Mouse (Mus musculus) stomach, embryonic 15.5 days (tissue): ENCODE results near the gene Immp2l. TPM values are rescaled to one million over a fixed set of nuclear protein-coding genes. Genes with fewer than 3 reads are reported as not detected.

Source experiments
- ATAC-seq: fragments of 200-750 bp; cut with Nextera tagmentation; 2 replicates; pipeline ENCODE4 v1.8.0; 2017; ENCODE audit warnings: low read depth, moderate number of reproducible peaks, moderate TSS enrichment; ENCODE audit not compliant: insufficient read depth, low FRiP score
- H3K27ac ChIP-seq: fragments of 300-500 bp; sonication (generic); 2 replicates; pipeline ENCODE4 v1.5.1; 2015; ENCODE audit warnings: mild to moderate bottlenecking, inconsistent platforms
- H3K27me3 ChIP-seq: fragments of 300-500 bp; sonication (generic); replicated peaks from 2 replicates; pipeline ENCODE4 v1.6.1; 2015; ENCODE audit warnings: inconsistent platforms
- H3K36me3 ChIP-seq: fragments of 300-500 bp; sonication (generic); 2 replicates; pipeline ENCODE4 v1.6.1; 2015; ENCODE audit warnings: inconsistent platforms
- H3K4me1 ChIP-seq: fragments of 300-500 bp; sonication (generic); 2 replicates; pipeline ENCODE4 v1.6.1; 2015; ENCODE audit warnings: inconsistent platforms
- H3K4me2 ChIP-seq: fragments of 300-500 bp; sonication (generic); 2 replicates; pipeline ENCODE4 v1.6.1; 2015; ENCODE audit warnings: mild to moderate bottlenecking, inconsistent platforms
- H3K4me3 ChIP-seq: fragments of 300-500 bp; sonication (generic); replicated peaks from 2 replicates; pipeline ENCODE4 v1.5.1; 2015; ENCODE audit warnings: inconsistent platforms
- H3K9ac ChIP-seq: fragments of 300-500 bp; sonication (generic); 2 replicates; pipeline ENCODE4 v1.6.1; 2015; ENCODE audit warnings: inconsistent platforms
- H3K9me3 ChIP-seq: fragments of 300-500 bp; sonication (generic); 2 replicates; pipeline ENCODE4 v1.6.1; 2016; ENCODE audit warnings: inconsistent platforms
- WGBS: fragments of 180-500 bp; shearing (Covaris S2); methylation state at CpG from one replicate; pipeline ENCODE4 v1.1.7; 2015; 5-methylcytosine and 5-hydroxymethylcytosine counted together
- polyA plus RNA-seq: library from polyadenylated mRNA; unstranded; fragments of >200 nt; fragmentation: Nextera tagmentation; extraction: Ambion mirVana; gene quantifications from 2 replicates; pipeline ENCODE4 v1.2.1, GENCODE M21; 2015

Gene Immp2l
- polyA plus RNA-seq, 1 experiment from 2014 or later: 15.6 TPM

- no peak overlapping the region for H3K4me2 ChIP-seq
- no peaks in the 10 kb centered on the region for H3K4me1 ChIP-seq
- WGBS: 72% methylated on average over 7 of the region's 7 CpGs
- H3K27me3 ChIP-seq: no peaks in the 10 kb centered on the region
- no peak overlapping the region for H3K27ac ChIP-seq
- H3K9me3 ChIP-seq: no peaks in the 10 kb centered on the region
- no peak overlapping the region for H3K4me3 ChIP-seq
- no peak for ATAC-seq
- H3K36me3 ChIP-seq: no peaks in the 10 kb centered on the region
- H3K9ac ChIP-seq: no peak overlapping the region
Observed at GRCm38 (mm10) chr12:41330988-41331671, 307.2 kb downstream of the Immp2l start.

GRCm38 (mm10) chr12:41345621-41346020 is 321.7 kb downstream of the Immp2l start:
- ATAC-seq: no peak
- Histone ChIP-seq H3K9me3 (no peaks in the 10 kb centered on the region), H3K36me3 (no peaks in the 10 kb centered on the region), H3K27ac (no peak overlapping the region), H3K27me3 (no peaks in the 10 kb centered on the region), H3K4me1 (no peaks in the 10 kb centered on the region), H3K4me2 (no peak overlapping the region), H3K9ac (no peak overlapping the region), H3K4me3 (no peak overlapping the region)
- 78% methylated on average over 4 of the region's 4 CpGs for WGBS

GRCm38 (mm10) chr12:41347494-41347893 is 323.6 kb downstream of the Immp2l start:
- Histone ChIP-seq H3K9me3 (no peaks in the 10 kb centered on the region), H3K4me3 (no peak overlapping the region), H3K36me3 (no peaks in the 10 kb centered on the region), H3K27me3 (no peaks in the 10 kb centered on the region), H3K9ac (no peak overlapping the region), H3K4me1 (no peaks in the 10 kb centered on the region), H3K27ac (no peak overlapping the region), H3K4me2 (no peak overlapping the region)
- ATAC-seq: no peak
- WGBS: 95% methylated on average over 2 of the region's 2 CpGs

DNA sequence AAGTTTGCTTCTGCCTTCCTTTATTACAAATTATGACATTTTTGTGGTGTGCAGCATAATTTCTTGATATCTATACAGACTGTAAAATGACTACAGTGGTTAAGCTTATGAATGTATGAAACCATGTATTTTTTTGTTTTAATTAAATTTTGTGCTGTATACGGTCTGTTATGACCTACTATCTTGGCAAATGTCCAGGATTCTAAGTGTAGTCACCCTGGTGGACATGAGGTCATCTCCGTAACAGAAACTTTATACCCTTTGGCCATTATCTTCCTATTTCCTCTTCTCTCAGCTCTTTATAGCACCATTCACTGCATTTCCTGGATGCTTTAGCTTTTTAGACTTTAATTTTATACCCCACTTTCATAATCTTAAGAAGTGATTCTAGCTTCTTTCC is 325.5 kb downstream of the Immp2l start:
- H3K4me3 ChIP-seq: no peak overlapping the region
- no peak overlapping the region for H3K9ac ChIP-seq
- no peak for ATAC-seq
- no peaks in the 10 kb centered on the region for H3K36me3 ChIP-seq
- H3K4me1 ChIP-seq: no peaks in the 10 kb centered on the region
- 55% methylated on average over 2 of the region's 2 CpGs for WGBS
- no peaks in the 10 kb centered on the region for H3K27me3 ChIP-seq
- no peak overlapping the region for H3K27ac ChIP-seq
- no peaks in the 10 kb centered on the region for H3K9me3 ChIP-seq
- H3K4me2 ChIP-seq: no peak overlapping the region

DNA sequence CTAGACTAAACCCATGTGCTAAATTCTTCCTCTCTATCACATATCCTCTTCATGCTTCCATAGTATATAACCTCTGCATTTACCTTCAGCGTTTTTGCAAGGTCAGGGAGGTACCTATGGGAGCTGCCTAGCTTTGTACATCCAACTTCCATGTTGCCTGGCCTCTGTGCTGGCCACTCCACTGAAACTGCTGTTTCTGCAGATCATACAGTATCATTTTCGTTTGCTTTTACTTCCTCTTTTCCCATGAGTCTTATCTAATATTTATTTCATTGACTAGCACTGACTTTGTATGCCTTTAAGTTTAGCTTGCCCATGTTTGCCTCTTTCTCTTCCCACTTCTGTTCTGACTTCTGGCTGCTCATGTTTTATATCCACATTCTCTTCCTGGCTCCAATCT is 325.9 kb downstream of the Immp2l start:
- no peaks in the 10 kb centered on the region for H3K4me1 ChIP-seq
- no peaks in the 10 kb centered on the region for H3K9me3 ChIP-seq
- ATAC-seq: no peak
- no peak overlapping the region for H3K9ac ChIP-seq
- H3K36me3 ChIP-seq: no peaks in the 10 kb centered on the region
- H3K4me2 ChIP-seq: no peak overlapping the region
- H3K27me3 ChIP-seq: no peaks in the 10 kb centered on the region
- no peak overlapping the region for H3K4me3 ChIP-seq
- 53% methylated on average over 2 of the region's 2 CpGs for WGBS
- no peak overlapping the region for H3K27ac ChIP-seq

- Histone ChIP-seq H3K36me3 (no peaks in the 10 kb centered on the region), H3K4me2 (no peak overlapping the region), H3K9me3 (no peaks in the 10 kb centered on the region), H3K27me3 (no peaks in the 10 kb centered on the region), H3K27ac (no peak overlapping the region), H3K9ac (no peak overlapping the region), H3K4me3 (no peak overlapping the region), H3K4me1 (no peaks in the 10 kb centered on the region)
- no peak for ATAC-seq
- WGBS: 39% methylated on average over 2 of the region's 2 CpGs
Observed at GRCm38 (mm10) chr12:41351275-41351674, 327.4 kb downstream of the Immp2l start.

- Histone ChIP-seq H3K36me3 (no peaks in the 10 kb centered on the region), H3K27ac (no peak overlapping the region), H3K4me3 (no peak overlapping the region), H3K4me1 (no peaks in the 10 kb centered on the region), H3K9me3 (no peaks in the 10 kb centered on the region), H3K27me3 (no peaks in the 10 kb centered on the region), H3K4me2 (no peak overlapping the region), H3K9ac (no peak overlapping the region)
- WGBS: 63% methylated on average over 1 of the region's 1 CpGs
- ATAC-seq: no peak
Observed at GRCm38 (mm10) chr12:41354857-41355256, 331.0 kb downstream of the Immp2l start.

GRCm38 (mm10) chr12:41356040-41356439 is 332.1 kb downstream of the Immp2l start:
- no peak for ATAC-seq
- no peak overlapping the region for H3K4me2 ChIP-seq

DNA sequence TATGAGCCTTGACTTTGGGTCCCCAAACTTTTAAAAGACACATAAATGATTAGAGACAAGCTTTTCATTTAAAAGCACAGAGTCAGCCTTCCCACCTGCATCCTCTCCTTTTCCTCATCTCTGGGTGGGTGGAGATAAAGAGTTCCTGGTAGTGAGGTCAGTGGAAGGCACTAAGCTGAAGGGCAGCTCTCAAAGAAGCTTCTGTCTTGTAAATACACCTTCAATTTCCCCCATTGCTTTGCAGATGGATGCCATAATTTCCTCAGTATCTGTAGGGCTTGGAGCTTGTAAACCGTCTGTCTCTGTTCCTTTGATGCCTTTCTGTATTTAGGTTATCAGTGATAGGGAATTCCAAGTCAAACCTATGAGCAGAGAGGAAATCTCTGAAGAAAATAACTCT is 362.8 kb downstream of the Immp2l start:
- Histone ChIP-seq H3K27ac (no peak overlapping the region), H3K9ac (no peak overlapping the region), H3K27me3 (no peaks in the 10 kb centered on the region), H3K9me3 (no peaks in the 10 kb centered on the region), H3K4me3 (no peak overlapping the region), H3K36me3 (no peaks in the 10 kb centered on the region), H3K4me1 (no peaks in the 10 kb centered on the region), H3K4me2 (no peak overlapping the region)
- WGBS: 66% methylated on average over 1 of the region's 1 CpGs
- no peak for ATAC-seq

More at GRCm38 (mm10) chr12:41356040-41356439, 332.1 kb downstream of the Immp2l start:
- Histone ChIP-seq H3K4me1 (no peaks in the 10 kb centered on the region), H3K36me3 (no peaks in the 10 kb centered on the region), H3K9me3 (no peaks in the 10 kb centered on the region), H3K27me3 (no peaks in the 10 kb centered on the region), H3K4me3 (no peak overlapping the region), H3K27ac (no peak overlapping the region), H3K9ac (no peak overlapping the region)
- 47% methylated on average over 3 of the region's 3 CpGs for WGBS

DNA sequence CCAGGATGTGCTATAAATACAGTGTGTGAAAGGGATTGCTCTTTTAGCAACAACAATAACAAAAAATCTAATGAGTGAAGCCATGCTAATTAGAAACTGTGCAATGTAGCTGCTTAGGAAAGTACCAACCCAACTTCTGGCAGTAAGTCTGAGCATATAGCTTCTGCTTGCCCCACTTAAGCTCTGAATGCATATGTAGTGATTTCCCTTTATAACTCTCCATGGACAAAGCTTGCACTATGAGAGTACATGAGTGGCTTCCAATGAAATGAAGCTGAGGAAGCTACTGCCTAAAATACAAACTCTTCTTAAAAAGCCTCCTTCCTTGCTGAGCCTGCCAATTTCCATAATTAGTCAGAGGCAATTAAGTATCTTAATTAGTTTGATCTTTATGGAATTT is 370.3 kb downstream of the Immp2l start:
- no peak overlapping the region for H3K4me2 ChIP-seq
- H3K4me3 ChIP-seq: no peak overlapping the region
- no peak overlapping the region for H3K27ac ChIP-seq
- H3K27me3 ChIP-seq: no peaks in the 10 kb centered on the region
- no peaks in the 10 kb centered on the region for H3K9me3 ChIP-seq
- no peak overlapping the region for H3K9ac ChIP-seq
- no peaks in the 10 kb centered on the region for H3K4me1 ChIP-seq
- no peaks in the 10 kb centered on the region for H3K36me3 ChIP-seq
- no peak for ATAC-seq

DNA sequence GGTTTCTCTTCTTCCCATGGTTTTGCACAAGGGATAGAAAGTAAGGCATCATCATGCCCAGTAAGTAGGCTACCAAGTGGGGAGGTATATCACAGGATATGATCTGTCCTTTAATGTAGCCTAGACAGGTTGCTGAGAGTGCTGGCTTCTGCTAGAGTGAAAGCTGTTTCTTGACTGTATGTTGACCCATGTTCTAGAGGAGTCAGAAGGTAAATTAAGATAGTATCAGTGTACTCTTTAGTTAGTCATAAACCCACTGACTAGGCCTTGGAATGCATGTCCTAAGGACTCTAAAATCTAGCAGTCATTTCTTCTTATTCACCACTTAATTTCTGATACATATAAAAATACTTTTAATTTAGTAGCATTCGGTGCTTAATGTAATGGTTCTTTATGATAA is 377.2 kb downstream of the Immp2l start:
- Histone ChIP-seq H3K27ac (no peak overlapping the region), H3K4me1 (no peaks in the 10 kb centered on the region), H3K4me3 (no peak overlapping the region), H3K27me3 (no peaks in the 10 kb centered on the region), H3K9ac (no peak overlapping the region), H3K4me2 (no peak overlapping the region), H3K36me3 (no peaks in the 10 kb centered on the region), H3K9me3 (no peaks in the 10 kb centered on the region)
- WGBS: 93% methylated on average over 1 of the region's 1 CpGs
- ATAC-seq: no peak

DNA sequence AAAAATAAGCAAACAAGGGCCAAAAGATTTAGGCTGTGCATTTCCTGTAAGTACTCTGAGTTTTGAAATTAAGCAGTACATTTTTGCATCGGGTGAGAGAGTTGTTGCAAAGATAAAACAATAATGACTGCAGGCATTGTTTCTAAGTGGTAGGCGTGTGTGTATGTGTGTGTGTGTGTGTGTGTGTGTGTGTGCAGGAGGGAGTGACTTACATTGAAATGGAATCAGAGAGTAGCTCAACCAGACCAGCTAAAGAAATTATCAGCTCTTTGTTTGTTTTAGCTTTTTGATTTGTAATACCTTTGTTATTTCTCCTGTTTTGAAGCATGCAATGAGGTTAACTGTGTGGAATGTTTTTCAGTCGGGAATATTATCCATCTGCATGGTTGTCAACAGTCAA is 378.0 kb downstream of the Immp2l start:
- Histone ChIP-seq H3K27ac (no peak overlapping the region), H3K9ac (no peak overlapping the region), H3K4me1 (no peaks in the 10 kb centered on the region), H3K9me3 (no peaks in the 10 kb centered on the region), H3K27me3 (no peaks in the 10 kb centered on the region), H3K4me2 (no peak overlapping the region), H3K4me3 (no peak overlapping the region), H3K36me3 (no peaks in the 10 kb centered on the region)
- ATAC-seq: no peak
- 48% methylated on average over 3 of the region's 3 CpGs for WGBS

DNA sequence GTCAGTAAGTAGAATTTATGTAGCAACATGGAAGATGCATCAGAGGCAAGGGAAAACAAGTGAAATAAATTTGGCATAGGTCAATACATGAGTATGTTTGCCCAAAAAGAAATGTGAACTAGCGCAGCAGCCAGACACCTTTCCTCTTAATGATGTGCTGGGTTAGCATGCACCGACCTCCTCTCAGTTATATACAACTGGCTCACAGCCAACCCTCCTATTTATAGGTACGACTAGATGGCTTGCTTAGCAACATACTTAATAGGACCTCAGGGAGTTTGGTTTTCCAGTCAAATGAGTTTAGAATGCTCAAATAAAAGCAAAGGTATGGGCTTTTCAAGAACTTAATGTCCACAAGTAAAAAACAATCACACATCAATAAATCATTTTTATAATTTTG is 385.5 kb downstream of the Immp2l start:
- Histone ChIP-seq H3K9me3 (no peaks in the 10 kb centered on the region), H3K27ac (no peak overlapping the region), H3K9ac (no peak overlapping the region), H3K4me2 (no peak overlapping the region), H3K4me1 (no peaks in the 10 kb centered on the region), H3K4me3 (no peak overlapping the region), H3K36me3 (no peaks in the 10 kb centered on the region), H3K27me3 (no peaks in the 10 kb centered on the region)
- 48% methylated on average over 3 of the region's 3 CpGs for WGBS
- ATAC-seq: no peak
